Comparison of ENCODE assay signal across 8 mouse cellular contexts in the genomic region with DNA sequence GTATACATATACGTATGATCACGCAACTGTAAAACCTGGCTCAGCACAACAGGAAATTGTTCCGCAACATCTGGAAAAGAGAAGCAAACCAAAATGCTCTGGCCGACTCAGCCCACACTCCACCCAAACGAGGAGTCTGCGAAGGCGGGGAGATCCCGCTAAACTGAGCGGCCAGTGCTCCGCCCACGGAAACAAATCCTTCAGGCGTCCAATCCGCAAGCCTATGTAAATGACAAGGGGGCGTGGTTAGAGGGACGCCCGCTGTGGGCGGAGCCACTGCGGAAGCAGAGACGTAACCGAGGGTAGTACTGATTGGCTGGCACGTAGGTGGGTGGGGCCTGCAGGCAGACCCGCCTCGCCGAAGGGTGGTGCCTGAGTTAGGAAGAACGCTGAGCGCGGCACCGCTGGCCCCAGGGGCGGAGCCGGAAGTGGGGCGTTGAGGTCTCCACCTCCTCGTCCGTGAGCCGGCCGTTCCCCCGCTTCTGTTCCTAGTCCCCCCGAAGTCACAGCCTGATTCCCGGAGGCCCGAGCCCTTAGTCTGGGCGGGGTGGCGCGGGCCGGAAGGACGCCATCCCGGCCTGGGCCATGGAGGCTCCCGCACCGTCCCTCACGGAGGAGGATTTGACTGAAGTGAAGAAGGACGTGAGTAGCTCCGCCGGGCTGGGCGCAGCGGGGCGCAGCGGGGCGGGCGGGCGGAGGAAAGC. TPM values are rescaled to one million over a fixed set of nuclear protein-coding genes. Genes with fewer than 3 reads are reported as not detected.
DNase-seq lines count a peak whose midpoint lies in the region; ATAC-seq lines count a peak whose summit lies in the region.

No protein-coding gene starts in this region.

- peaks cover 22% of the 10 kb centered on the region for H3K4me1 ChIP-seq in intestine, embryonic 14.5 days (replicated peaks; ENCODE audit: control insufficient read depth, insufficient read depth, low read length)

- WGBS in intestine, embryonic 14.5 days: under 1% methylated on average over 58 of the region's 58 CpGs

- H3K27me3 ChIP-seq in intestine, embryonic 14.5 days (replicated peaks; ENCODE audit: control insufficient read depth, insufficient read depth, low read length): no peaks in the 10 kb centered on the region

- H3K36me3 ChIP-seq in intestine, embryonic 14.5 days (ENCODE audit: control insufficient read depth, insufficient read depth, low read length): peaks cover 16% of the 10 kb centered on the region

- peak overlapping the region; percentile 96 for H3K4me3 ChIP-seq in intestine, embryonic 14.5 days (ENCODE audit: low read depth, low read length)

- peak; percentile 95 to 96 for DNase-seq in adrenal gland, adult 18-20 months (ENCODE audit: low spot score in 2 of 2)
- DNase-seq in embryo, embryonic 11 days: peak; percentile 100
- peak; percentile 99 for DNase-seq in gastrocnemius, postnatal 25 days
- peak; percentile 98 for DNase-seq in intestine, embryonic 14.5 days (ENCODE audit: low spot score)
- DNase-seq in left cerebral cortex, postnatal 14 days (ENCODE audit: low spot score in 2 of 2): peak; percentile 99
- peak; percentile 100 for DNase-seq in mesoderm, embryonic 11.5 days (ENCODE audit: low read depth, low spot score)
- DNase-seq in right cerebral cortex, postnatal 36 days (ENCODE audit: low spot score in 2 of 2): peak; percentile 99
- DNase-seq in yolk sac, embryonic 10.5 days (ENCODE audit: low spot score): peak; percentile 100

- intact Hi-C loops in left cerebral cortex, postnatal 14 days (cut with DNase I): no loop called here

- peak overlapping the region; percentile 87 for H3K9ac ChIP-seq in intestine, embryonic 14.5 days (ENCODE audit: low read length)

- H3K4me2 ChIP-seq in intestine, embryonic 14.5 days (ENCODE audit: low read length): peak overlapping the region; percentile 67

- peak overlapping the region; percentile 94 for H3K27ac ChIP-seq in intestine, embryonic 14.5 days (ENCODE audit: low read depth)

- ATAC-seq in intestine, embryonic 14.5 days (replicated peaks; ENCODE audit: low FRiP score, low TSS enrichment, low read depth): peak; percentile 100

- H3K9me3 ChIP-seq in intestine, embryonic 14.5 days (ENCODE audit: control insufficient read depth, low read length): no peaks in the 10 kb centered on the region

RNA-seq across cellular contexts. Expression of gene Bcl10, which starts 1.4 kb away (rescaled TPM):
- total RNA-seq in adrenal gland, adult 18-20 months (2021): 10 to 100 TPM; 22.3 to 24.9 TPM
- total RNA-seq in gastrocnemius, postnatal 25 days (2021): 1 to 10 TPM; 9.1 to 9.2 TPM
- polyA plus RNA-seq in intestine, embryonic 14.5 days (2014; fragmentation: Nextera tagmentation; extraction: Ambion mirVana): 52.9 and 53.5 TPM in 2 replicates
- total RNA-seq in left cerebral cortex, postnatal 14 days (2021): 10 to 100 TPM; 15.0 to 15.2 TPM

RNA-seq across cellular contexts. Expression of gene 2410004B18Rik, which starts 13.8 kb away (rescaled TPM):
- 10 to 100 TPM; 21.2 to 23.1 TPM for total RNA-seq in adrenal gland, adult 18-20 months (2021)
- total RNA-seq in gastrocnemius, postnatal 25 days (2021): 10 to 100 TPM; 14.3 to 17.9 TPM
- polyA plus RNA-seq in intestine, embryonic 14.5 days (2014; fragmentation: Nextera tagmentation; extraction: Ambion mirVana): 46.2 and 50.7 TPM in 2 replicates
- 10 to 100 TPM; 36.6 to 42.2 TPM for total RNA-seq in left cerebral cortex, postnatal 14 days (2021)

Comparison
In these comparisons a context has a peak if more than half of its experiments do, and no peak if none do; other contexts are left out.
1. Peak in every context shown above with its lines: DNase-seq, ATAC-seq, H3K4me3 ChIP-seq and H3K27ac ChIP-seq.